Mouse (Mus musculus): ENCODE results near the gene Trip11.

DNA sequence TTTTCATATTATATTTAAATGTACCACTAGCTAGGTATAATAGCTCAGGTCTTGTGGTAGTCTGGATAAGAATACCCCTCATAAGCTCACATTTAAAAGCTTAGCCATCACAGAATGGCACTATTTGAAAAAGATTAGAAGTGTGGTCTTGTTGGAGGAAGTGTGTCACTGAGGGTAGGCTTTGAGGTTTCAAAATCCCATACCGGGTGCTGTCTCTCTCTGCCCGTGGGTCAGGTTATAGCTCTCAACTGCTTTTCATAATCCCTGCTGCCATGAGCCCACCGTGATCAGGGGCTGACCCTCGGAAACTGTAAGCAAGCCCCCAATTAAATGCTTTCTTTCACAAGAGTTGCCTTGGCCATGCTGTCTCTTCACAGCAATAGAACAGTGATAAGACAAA lies 8.2 kb downstream of the Trip11 start:
- no peak for TF ChIP-seq POLR2A (IDR thresholded peaks at IDR 0.05; ENCODE audit: borderline replicate concordance, insufficient read depth, low read length)
- no peak for TF ChIP-seq CTCF (IDR thresholded peaks at IDR 0.05; ENCODE audit: borderline replicate concordance, insufficient read depth, low read depth, low read length)
